Mouse (Mus musculus) activated CD4-positive, CD25-positive, alpha-beta regulatory T cell, adult 4 months (primary cell): ENCODE measurements around the gene Fam149b. TPM values are rescaled to one million over a fixed set of nuclear protein-coding genes. Genes with fewer than 3 reads are reported as not detected.
"Not testable (repeated sequence)": the region's sequence is repeated elsewhere in the genome, so short reads cannot be mapped to it uniquely, and the experiment has no call there.

Experiments
- ATAC-seq: one replicate; pipeline ENCODE4 v1.8.0; 2017
- polyA plus RNA-seq, 2 experiments: library from polyadenylated mRNA; unstranded; fragments of 100-300 nt; shearing (Covaris generic); gene quantifications; one replicate each; pipeline ENCODE4 v1.2.1; 2017

Fam149b gene
- 10 to 100 TPM; 38.4 to 66.1 TPM for polyA plus RNA-seq

GRCm38 (mm10) chr14:20347991-20348541 is at the start of gene Fam149b, which contains the start of gene Ecd:
Gene Fam149b (plus strand): TSS chr14:20348162.
Gene Ecd (minus strand): TSS chr14:20348121.
- peak; percentile 98 for ATAC-seq

- ATAC-seq: not testable (repeated sequence)
These were observed 42.9 kb upstream of the Fam149b start for GRCm38 (mm10) chr14:20305085-20305484.

- no peak for ATAC-seq
These were observed 32.8 kb upstream of the Fam149b start for GRCm38 (mm10) chr14:20315137-20315536.

- ATAC-seq: no peak
These were observed 28.5 kb upstream of the Fam149b start for GRCm38 (mm10) chr14:20319420-20319819.

- no peak for ATAC-seq
These were observed 23.8 kb upstream of the Fam149b start for GRCm38 (mm10) chr14:20324196-20324595.

- ATAC-seq: no peak
These were observed 19.5 kb upstream of the Fam149b start for GRCm38 (mm10) chr14:20328474-20328873.

- ATAC-seq: no peak
These were observed 16.6 kb upstream of the Fam149b start for GRCm38 (mm10) chr14:20331316-20331715.

- ATAC-seq: no peak
These were observed 8.5 kb upstream of the Fam149b start for GRCm38 (mm10) chr14:20339415-20339814.

- peak; percentile 46 for ATAC-seq
These were observed 7.8 kb upstream of the Fam149b start for GRCm38 (mm10) chr14:20340149-20340548.

GRCm38 (mm10) chr14:20340866-20341265 is 7.1 kb upstream of the Fam149b start:
- peak; percentile 68 for ATAC-seq

GRCm38 (mm10) chr14:20345885-20346284 is 2.1 kb upstream of the Fam149b start:
- no peak for ATAC-seq

- peak; percentile 47 for ATAC-seq
These were observed 446 bp upstream of the Fam149b start for GRCm38 (mm10) chr14:20347441-20347990.

GRCm38 (mm10) chr14:20363230-20363629 is 15.3 kb downstream of the Fam149b start:
- no peak for ATAC-seq

- no peak for ATAC-seq
These were observed 20.3 kb downstream of the Fam149b start for GRCm38 (mm10) chr14:20368271-20368670.

GRCm38 (mm10) chr14:20370798-20371197 is 22.8 kb downstream of the Fam149b start:
- ATAC-seq: no peak

- ATAC-seq: no peak
These were observed 23.9 kb downstream of the Fam149b start for GRCm38 (mm10) chr14:20371854-20372253.

- no peak for ATAC-seq
These were observed 29.2 kb downstream of the Fam149b start for GRCm38 (mm10) chr14:20377112-20377521.

- peak; percentile 85 for ATAC-seq
These were observed 30.5 kb downstream of the Fam149b start for GRCm38 (mm10) chr14:20378313-20379061.

GRCm38 (mm10) chr14:20379087-20379640 is 31.2 kb downstream of the Fam149b start:
- ATAC-seq: no peak

- peak; percentile 31 for ATAC-seq
These were observed 31.9 kb downstream of the Fam149b start for GRCm38 (mm10) chr14:20379753-20380430.

- peak; percentile 73 for ATAC-seq
These were observed 40.6 kb downstream of the Fam149b start, which contains the start of gene Dnajc9 for GRCm38 (mm10) chr14:20388441-20389129. Gene Dnajc9 (minus strand): TSS chr14:20388910.

- ATAC-seq: no peak
These were observed 41.6 kb downstream of the Fam149b start for GRCm38 (mm10) chr14:20389446-20390079.
